Mouse (Mus musculus): ENCODE measurements around the gene Cmpk2. TPM values are rescaled to one million over a fixed set of nuclear protein-coding genes. Genes with fewer than 3 reads are reported as not detected.
A peak's percentile ranks its signal among the peaks of the same experiment; 100 is the strongest.
"Not testable (repeated sequence)": the region's sequence is repeated elsewhere in the genome, so short reads cannot be mapped to it uniquely, and the experiment has no call there.

Cmpk2 gene
- polyA plus RNA-seq, 1 experiment from 2014 or later, result 13.2 TPM

DNA sequence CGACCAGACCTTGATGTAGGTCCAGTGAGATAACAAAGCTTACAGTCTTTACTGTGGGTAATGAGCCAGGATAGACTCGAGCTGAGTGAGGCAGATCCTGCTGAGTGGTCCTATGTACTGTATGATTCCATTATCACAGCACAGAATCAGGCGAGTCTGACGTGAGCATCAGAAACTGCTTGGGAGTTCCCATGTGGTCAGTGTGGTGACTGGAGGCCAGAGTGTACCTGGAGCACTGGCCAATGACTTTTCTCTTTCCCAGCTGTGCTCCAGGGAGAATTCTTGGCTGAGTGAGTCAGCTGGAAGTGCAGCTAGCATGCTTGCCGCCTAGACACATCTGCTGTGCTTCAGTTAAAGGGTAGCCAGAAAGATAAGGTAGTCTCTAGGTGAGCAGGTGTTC, 14.3 kb upstream of the Cmpk2 start:
- Histone ChIP-seq H3K27me3 (no peaks in the 10 kb centered on the region), H3K4me1 (replicated peaks) (peaks cover 10% of the 10 kb centered on the region), H3K36me3 (no peaks in the 10 kb centered on the region), H3K4me3 (no peak overlapping the region), H3K4me2 (no peak overlapping the region), H3K9me3 (no peaks in the 10 kb centered on the region), H3K27ac (no peak overlapping the region), H3K9ac (no peak overlapping the region)
- 65% methylated on average over 5 of the region's 5 CpGs for WGBS
- ATAC-seq (ENCODE audit: low FRiP score), result no peak

DNA sequence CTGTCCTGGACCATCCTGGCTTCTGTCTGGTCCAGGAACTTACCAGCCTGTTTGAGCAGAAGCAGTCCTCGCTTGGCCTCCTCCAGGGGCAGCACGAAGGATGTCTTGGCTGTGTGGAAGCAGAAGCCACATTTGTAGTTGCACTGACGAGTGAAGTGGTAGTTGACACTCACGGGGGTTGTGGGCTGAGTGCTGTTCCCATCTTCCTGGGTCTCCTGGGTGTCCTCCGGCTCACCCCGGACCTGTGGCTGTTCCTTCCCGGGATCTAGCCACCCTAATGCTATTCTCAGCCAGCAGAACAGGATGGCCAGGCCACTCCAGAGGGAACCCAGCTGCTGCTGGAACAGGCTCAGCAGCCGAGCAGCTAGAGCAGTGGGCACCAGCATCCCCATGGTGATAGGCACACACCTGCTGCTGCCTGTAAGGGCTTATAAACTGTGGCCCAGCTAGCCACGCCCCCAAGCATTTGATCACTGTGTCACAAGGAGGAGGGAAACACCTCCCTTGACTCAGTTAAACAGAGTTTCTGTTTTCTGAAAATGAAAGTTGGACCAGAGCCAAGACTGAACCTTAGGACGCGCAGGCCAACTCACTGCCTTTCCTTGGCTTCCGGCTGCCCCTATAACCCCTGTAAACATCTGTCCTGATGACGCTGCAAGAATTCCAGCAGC, 12.8 kb upstream of the Cmpk2 start, which contains the start of gene Rsad2:
Gene Rsad2, minus strand, starts transcription at position 425 of the 671 bp plus-strand sequence.
- no peaks in the 10 kb centered on the region for H3K27me3 ChIP-seq
- 51% methylated on average over 13 of the region's 13 CpGs for WGBS
- no peak within 1 kb of the TSS for H3K9ac ChIP-seq
- no peak within 1 kb of the TSS for H3K27ac ChIP-seq
- 0 out of 2 replicates have a peak, but pooled peaks have one; percentile 36 for ATAC-seq (ENCODE audit: low FRiP score)
- peaks cover 10% of the 10 kb centered on the region for H3K4me1 ChIP-seq (replicated peaks)
- no peaks in the 10 kb centered on the region for H3K9me3 ChIP-seq
- H3K4me3 ChIP-seq, result no peak within 1 kb of the TSS
- 0 out of 2 replicates have a peak within 1 kb of the TSS, but pooled peaks have one; percentile 2 for H3K4me2 ChIP-seq
- no peaks in the 10 kb centered on the region for H3K36me3 ChIP-seq

DNA sequence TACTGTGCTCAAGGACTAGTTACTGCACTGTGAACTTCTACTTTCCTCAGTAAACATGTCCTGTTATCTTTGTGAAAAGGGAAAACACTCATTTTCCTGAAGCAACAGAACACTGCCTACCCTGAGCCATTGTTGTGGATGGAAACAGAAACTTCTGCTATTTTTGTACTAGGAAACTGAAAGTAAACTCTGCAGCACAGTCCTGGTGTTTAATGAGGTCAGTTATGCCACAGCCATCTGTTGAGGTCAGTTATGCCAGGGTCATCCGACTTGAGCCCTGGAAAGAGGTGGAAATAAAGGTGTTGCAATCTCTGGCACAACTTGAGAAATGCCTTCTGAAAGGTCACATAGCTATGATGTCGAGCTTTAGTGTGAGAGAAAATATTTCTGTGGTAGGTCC, 8.9 kb upstream of the Cmpk2 start:
- H3K36me3 ChIP-seq, result no peaks in the 10 kb centered on the region
- H3K27me3 ChIP-seq, result no peaks in the 10 kb centered on the region
- no peak for ATAC-seq (ENCODE audit: low FRiP score)
- H3K9ac ChIP-seq, result no peak overlapping the region
- no peak overlapping the region for H3K4me2 ChIP-seq
- no peak overlapping the region for H3K27ac ChIP-seq
- H3K4me3 ChIP-seq, result no peak overlapping the region
- H3K4me1 ChIP-seq (replicated peaks), result peaks cover 10% of the 10 kb centered on the region
- H3K9me3 ChIP-seq, result no peaks in the 10 kb centered on the region
- 74% methylated on average over 2 of the region's 2 CpGs for WGBS

DNA sequence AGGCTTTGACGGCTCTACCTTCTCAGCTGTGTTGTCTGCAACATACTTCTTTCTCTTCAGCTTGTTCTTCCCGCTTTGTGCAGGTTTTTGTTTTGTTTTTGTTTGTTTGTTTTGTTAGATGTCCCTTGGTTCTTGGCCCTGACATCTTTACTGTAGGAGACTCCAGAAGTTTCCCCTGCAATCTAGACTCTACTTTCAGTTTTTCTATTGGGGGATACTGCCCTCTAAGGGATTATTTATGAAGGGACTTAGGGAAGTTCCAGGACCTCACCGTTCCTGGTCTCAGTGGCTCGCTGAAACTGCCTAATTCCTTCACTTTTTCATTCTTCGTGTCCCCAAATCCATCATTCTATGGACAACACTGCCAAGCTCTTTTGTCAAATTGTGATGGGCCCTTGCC, 3.4 kb upstream of the Cmpk2 start:
- WGBS, result 59% methylated on average over 5 of the region's 5 CpGs
- no peaks in the 10 kb centered on the region for H3K36me3 ChIP-seq
- no peaks in the 10 kb centered on the region for H3K27me3 ChIP-seq
- H3K4me3 ChIP-seq, result no peak overlapping the region
- H3K4me2 ChIP-seq, result no peak overlapping the region
- no peak overlapping the region for H3K27ac ChIP-seq
- no peak for ATAC-seq (ENCODE audit: low FRiP score)
- peaks cover 20% of the 10 kb centered on the region for H3K4me1 ChIP-seq (replicated peaks)
- no peak overlapping the region for H3K9ac ChIP-seq
- H3K9me3 ChIP-seq, result no peaks in the 10 kb centered on the region

DNA sequence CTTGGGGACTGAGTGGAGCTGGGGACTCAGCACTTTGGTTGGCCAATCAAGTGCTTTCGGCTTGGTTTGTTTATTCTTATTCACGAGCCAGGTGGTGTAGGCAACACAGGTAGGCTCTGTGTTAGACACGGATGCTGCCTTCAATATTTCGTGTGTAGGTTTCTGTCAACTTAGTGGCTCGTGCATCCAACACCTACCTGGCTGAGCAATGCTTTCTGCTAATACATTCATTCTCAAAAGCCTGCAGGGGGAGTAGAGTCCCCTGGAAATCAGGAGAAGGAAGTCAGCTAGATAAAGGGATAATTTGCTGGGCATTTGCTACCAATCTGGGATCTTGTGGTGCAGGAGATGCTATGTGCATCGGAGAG, 1.0 kb downstream of the Cmpk2 start:
- Histone ChIP-seq H3K9me3 (no peaks in the 10 kb centered on the region), H3K9ac (peak overlapping the region; percentile 90), H3K4me3 (peak overlapping the region; percentile 66), H3K36me3 (peaks cover 5% of the 10 kb centered on the region; the same call in 1 of the 2 replicates), H3K4me2 (peak overlapping the region; percentile 99), H3K27me3 (no peaks in the 10 kb centered on the region), H3K27ac (peak overlapping the region; percentile 95), H3K4me1 (replicated peaks) (peaks cover 28% of the 10 kb centered on the region)
- 0 out of 2 replicates have a peak, but pooled peaks have one; percentile 8 for ATAC-seq (ENCODE audit: low FRiP score)
- WGBS, result 27% methylated on average over 6 of the region's 6 CpGs

DNA sequence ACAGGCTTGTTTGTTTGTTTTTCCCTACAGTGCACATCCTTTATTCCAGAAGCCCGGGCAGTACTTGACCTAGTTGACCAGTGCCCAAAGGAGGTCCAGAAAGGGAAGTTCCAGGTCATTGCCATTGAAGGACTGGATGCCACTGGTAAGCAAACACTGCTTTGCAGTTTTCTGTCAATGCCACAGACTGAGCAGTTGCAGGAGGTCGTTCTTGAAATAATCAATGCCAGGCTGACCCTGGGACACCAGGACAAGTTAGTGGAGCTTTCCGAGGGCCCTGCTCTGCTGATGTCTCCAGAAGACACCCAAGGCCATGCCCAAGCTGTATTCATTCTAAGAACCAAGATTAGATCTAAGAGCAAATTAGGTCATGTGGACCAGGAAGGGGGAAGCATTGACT, 2.4 kb downstream of the Cmpk2 start:
- H3K9ac ChIP-seq, result no peak overlapping the region
- no peak overlapping the region for H3K4me3 ChIP-seq
- WGBS, result 72% methylated on average over 3 of the region's 3 CpGs
- H3K4me1 ChIP-seq (replicated peaks), result peaks cover 28% of the 10 kb centered on the region
- H3K27me3 ChIP-seq, result no peaks in the 10 kb centered on the region
- no peaks in the 10 kb centered on the region for H3K9me3 ChIP-seq
- no peak overlapping the region for H3K27ac ChIP-seq
- peak overlapping the region; percentile 99; the same call in 1 of the 2 replicates for H3K4me2 ChIP-seq
- ATAC-seq (ENCODE audit: low FRiP score), result no peak
- peaks cover 5% of the 10 kb centered on the region; the same call in 1 of the 2 replicates for H3K36me3 ChIP-seq

DNA sequence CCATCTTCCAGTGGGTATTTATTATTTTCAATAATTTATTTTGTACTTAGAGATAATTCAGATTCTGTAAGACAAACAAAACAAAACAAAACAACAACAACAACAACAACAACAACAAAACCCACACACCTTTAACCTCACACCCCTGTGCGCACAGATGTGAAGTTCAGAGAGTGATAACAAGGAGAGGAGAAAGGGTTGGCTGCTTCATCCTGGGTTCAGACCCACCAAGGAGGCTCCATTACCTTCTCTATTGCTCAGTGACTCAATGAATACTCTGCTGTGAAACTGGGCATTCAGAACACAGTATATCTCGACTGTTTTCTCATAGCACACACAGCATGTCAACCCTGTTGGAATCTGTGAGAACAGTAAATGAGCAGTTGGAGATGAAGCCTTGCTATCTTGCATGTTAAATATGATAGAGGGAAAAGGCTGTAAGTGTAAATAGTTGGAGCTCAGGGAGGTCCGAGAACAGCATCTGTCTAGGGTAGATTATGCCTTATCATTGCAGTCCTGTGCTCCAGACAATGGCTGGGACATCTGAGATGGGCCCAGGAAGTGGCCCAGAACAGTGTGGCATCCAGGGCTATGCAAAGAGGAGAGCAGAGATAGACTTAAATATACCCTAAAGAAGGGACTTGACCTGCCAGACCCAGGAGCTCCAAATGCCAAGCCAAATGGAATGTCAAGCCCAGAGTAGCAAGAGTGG, 3.9 kb downstream of the Cmpk2 start:
- no peak for ATAC-seq (ENCODE audit: low FRiP score)
- Histone ChIP-seq H3K9ac (no peak overlapping the region), H3K9me3 (no peaks in the 10 kb centered on the region), H3K4me1 (replicated peaks) (peaks cover 28% of the 10 kb centered on the region), H3K27ac (no peak overlapping the region), H3K36me3 (peaks cover 5% of the 10 kb centered on the region; the same call in 1 of the 2 replicates), H3K27me3 (no peaks in the 10 kb centered on the region), H3K4me2 (no peak overlapping the region), H3K4me3 (no peak overlapping the region)
- 93% methylated on average over 3 of the region's 3 CpGs for WGBS

DNA sequence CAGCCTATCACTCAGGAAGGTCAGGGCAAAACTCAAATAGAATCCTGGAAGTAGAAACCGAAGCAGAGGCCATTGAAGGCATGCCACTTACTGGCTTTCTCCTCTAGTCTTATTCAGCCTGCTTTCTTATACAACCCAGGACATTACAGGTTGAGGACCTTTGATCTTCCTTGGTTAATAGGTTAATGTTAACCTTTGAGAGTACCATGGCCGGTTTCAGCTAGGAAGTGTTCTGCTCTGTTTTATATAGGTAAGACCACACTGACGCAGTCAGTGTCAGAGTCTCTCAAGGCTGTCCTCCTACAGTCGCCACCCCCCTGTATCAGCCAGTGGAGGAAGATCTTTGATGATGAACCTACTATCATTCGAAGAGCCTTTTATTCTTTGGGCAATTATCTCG, 4.7 kb downstream of the Cmpk2 start:
- 90% methylated on average over 6 of the region's 6 CpGs for WGBS
- no peak overlapping the region for H3K4me2 ChIP-seq
- no peak overlapping the region for H3K9ac ChIP-seq
- no peak overlapping the region for H3K4me3 ChIP-seq
- H3K9me3 ChIP-seq, result no peaks in the 10 kb centered on the region
- no peaks in the 10 kb centered on the region for H3K27me3 ChIP-seq
- no peak for ATAC-seq (ENCODE audit: low FRiP score)
- H3K27ac ChIP-seq, result no peak overlapping the region
- peaks cover 9% of the 10 kb centered on the region; the same call in 1 of the 2 replicates for H3K36me3 ChIP-seq
- peaks cover 24% of the 10 kb centered on the region for H3K4me1 ChIP-seq (replicated peaks)

DNA sequence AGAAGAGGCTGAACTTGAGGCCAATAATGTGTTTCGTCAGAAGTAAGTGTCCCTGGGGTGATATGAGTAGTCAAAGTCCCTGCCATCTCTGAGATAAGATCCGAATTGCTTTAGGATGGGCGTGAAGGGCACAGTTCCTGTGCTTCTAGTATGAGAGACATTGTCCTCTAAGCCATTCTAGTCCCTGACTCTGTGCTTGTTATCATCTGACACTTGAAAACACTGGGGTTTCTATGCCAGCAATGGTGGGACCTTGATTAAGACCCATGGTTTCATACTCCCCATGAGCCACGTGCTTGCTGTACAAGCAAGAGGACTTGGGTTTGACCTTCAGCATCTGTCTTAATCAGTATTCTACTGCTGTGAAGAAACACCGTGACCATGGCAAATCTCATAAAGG, 8.2 kb downstream of the Cmpk2 start:
- Histone ChIP-seq H3K4me3 (no peak overlapping the region), H3K27ac (no peak overlapping the region), H3K9ac (no peak overlapping the region), H3K4me1 (replicated peaks) (no peaks in the 10 kb centered on the region), H3K9me3 (no peaks in the 10 kb centered on the region), H3K27me3 (no peaks in the 10 kb centered on the region), H3K36me3 (peaks cover 9% of the 10 kb centered on the region; the same call in 1 of the 2 replicates), H3K4me2 (no peak overlapping the region)
- WGBS, result 79% methylated on average over 5 of the region's 5 CpGs
- no peak for ATAC-seq (ENCODE audit: low FRiP score)

DNA sequence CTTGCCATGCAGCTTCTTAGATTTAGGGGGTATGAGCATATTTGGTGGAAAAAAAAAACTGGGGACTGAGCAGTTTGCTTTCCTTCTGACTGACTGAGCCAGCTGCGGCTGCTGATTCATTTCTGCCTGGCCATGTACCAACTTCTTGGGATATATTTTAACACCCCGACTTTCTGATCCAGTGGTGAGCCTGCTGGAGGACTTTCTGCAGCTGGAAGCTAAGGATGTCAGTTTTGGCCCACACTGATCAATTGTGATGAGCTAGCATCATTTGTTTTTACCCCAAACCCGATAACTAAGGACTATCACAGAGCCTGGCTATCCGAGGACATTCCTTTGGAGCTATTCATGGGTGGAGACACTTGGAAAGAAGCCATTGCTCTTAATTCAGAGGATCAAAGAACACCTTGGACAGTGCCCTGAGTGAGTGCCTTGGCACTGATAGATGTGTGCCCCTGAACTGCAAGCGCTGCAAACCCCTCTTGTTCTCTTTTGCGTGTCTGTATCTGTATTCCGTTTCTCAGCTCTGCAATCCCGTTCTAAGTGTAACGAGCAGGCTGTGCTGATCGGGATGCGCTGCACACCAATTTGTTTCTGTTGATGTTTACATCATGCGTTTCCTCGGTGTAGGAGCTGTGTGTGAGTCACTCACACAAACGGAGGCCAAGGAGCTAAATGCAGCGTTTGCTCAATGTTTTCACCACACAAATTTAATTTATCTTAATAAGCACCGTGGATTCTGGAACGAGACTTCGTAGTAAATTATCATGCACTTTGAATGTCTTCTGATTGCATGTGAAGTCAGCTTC, 9.4 kb downstream of the Cmpk2 start:
- Histone ChIP-seq H3K4me2 (no peak overlapping the region), H3K36me3 (peaks cover 7% of the 10 kb centered on the region; the same call in 1 of the 2 replicates), H3K4me3 (no peak overlapping the region), H3K27me3 (no peaks in the 10 kb centered on the region), H3K4me1 (replicated peaks) (no peaks in the 10 kb centered on the region), H3K27ac (no peak overlapping the region), H3K9me3 (no peaks in the 10 kb centered on the region), H3K9ac (no peak overlapping the region)
- whole genome bisulfite sequencing, result 89% methylated on average over 18 of the region's 18 CpGs
- ATAC-seq (ENCODE audit: low FRiP score), result no peak

DNA sequence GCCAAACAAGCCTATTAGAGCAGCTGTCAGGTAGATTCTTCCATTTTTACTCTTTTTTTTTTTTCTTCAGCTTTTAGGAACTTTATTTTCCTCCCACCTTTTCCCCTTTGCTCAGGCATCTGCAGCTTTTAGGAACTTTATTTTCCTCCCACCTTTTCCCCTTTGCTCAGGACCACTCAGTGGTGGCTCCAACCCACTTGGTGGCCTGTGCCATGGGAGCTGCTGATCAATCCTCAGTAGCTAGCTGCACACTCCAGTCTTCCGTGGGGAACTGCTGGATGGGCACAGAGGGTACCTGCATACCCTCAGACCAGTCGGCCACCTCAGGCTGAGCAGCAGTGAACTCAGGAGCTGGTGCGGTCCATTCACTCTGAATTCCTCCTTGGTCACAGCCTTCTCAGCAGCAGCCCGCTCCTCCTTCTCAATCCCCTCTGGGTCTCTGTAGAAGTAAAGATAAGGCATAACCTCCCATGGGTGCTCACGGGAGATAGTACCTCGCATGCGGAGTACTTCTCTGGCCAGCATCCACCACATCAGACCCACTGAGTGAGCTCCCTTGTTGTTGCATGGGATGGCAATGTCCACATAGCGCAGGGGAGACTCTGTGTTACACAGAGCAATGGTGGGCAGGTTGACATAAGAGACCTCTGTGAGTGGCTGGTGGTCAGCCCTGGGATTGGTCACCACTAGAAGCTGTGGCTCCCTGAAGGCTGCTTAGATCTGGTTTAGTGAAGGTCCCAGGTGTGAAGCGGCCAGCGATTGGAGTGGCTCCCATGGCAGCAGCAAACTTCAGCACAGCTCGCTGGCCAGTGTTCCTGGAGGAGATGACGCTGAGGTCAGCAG, 17.0 kb downstream of the Cmpk2 start:
- H3K4me2 ChIP-seq; ATAC-seq (ENCODE audit: low FRiP score); H3K27ac ChIP-seq; H3K4me3 ChIP-seq; H3K36me3 ChIP-seq; H3K9me3 ChIP-seq; H3K9ac ChIP-seq; H3K27me3 ChIP-seq: not testable (repeated sequence)
- WGBS, result 93% methylated on average over 12 of the region's 12 CpGs
- H3K4me1 ChIP-seq (replicated peaks), result peaks cover 12% of the 10 kb centered on the region

All from hindbrain, embryonic 13.5 days (tissue).